In genomic region chr2:129256006-129256405, GRCm38 (mm10) we compare ENCODE assay signal across 1 mouse cellular context.
A peak's percentile ranks its signal among the peaks of the same experiment; 100 is the strongest.
TF ChIP-seq lines count a peak whose summit lies in the region.

No protein-coding gene starts in this region.

TF ChIP-seq in CH12.LX, 34 proteins besides CTCF, POLR2A, EP300 and RAD21 (continued from another document):
- TF ChIP-seq JUND (conservative IDR thresholded peaks at IDR 0.05; ENCODE audit: low read depth, low read length) (no peak), MAX (IDR thresholded peaks at IDR 0.05; ENCODE audit: low read length) (no peak), ETS1 (conservative IDR thresholded peaks at IDR 0.05; ENCODE audit: low read depth, low read length) (0 out of 2 replicates have a peak, but pooled peaks have one; percentile 21), MEF2A (IDR thresholded peaks at IDR 0.05; ENCODE audit: borderline replicate concordance, low read depth, low read length) (peak; percentile 58; the same call in 1 of the 2 replicates), ZNF384 (IDR thresholded peaks at IDR 0.05; ENCODE audit: low read depth, low read length) (no peak), NELFE (IDR thresholded peaks at IDR 0.05; ENCODE audit: low read depth, low read length) (no peak), MYC (IDR thresholded peaks at IDR 0.05; ENCODE audit: low read depth, low read length) (no peak), SMC3 (IDR thresholded peaks at IDR 0.05; ENCODE audit: low read depth, low read length) (no peak), UBTF (IDR thresholded peaks at IDR 0.05; ENCODE audit: low read depth, low read length) (no peak), ZMIZ1 (IDR thresholded peaks at IDR 0.05; ENCODE audit: low read depth, low read length) (no peak), JUN (IDR thresholded peaks at IDR 0.05; ENCODE audit: insufficient read depth, low read depth, low read length) (no peak), GABPA (IDR thresholded peaks at IDR 0.05; ENCODE audit: insufficient replicate concordance, low read depth, low read length) (no peak), ZC3H11A (IDR thresholded peaks at IDR 0.05; ENCODE audit: low read depth, low read length) (no peak), POLR2AphosphoS2 (IDR thresholded peaks at IDR 0.05; ENCODE audit: low read depth, low read length) (no peak), ZKSCAN1 (IDR thresholded peaks at IDR 0.05; ENCODE audit: borderline replicate concordance, low read depth, low read length) (no peak), E2F4 (IDR thresholded peaks at IDR 0.05; ENCODE audit: insufficient replicate concordance, low read depth, low read length) (no peak), HCFC1 (IDR thresholded peaks at IDR 0.05; ENCODE audit: low read depth, low read length) (no peak), MAFK (IDR thresholded peaks at IDR 0.05; ENCODE audit: insufficient replicate concordance, low read length) (no peak), USF2 (conservative IDR thresholded peaks at IDR 0.05; ENCODE audit: low read depth, low read length) (no peak), TBP (conservative IDR thresholded peaks at IDR 0.05; ENCODE audit: low read depth, low read length) (no peak), MAZ (IDR thresholded peaks at IDR 0.05; ENCODE audit: low read depth, low read length) (0 out of 2 replicates have a peak, but pooled peaks have one; percentile 46), USF1 (IDR thresholded peaks at IDR 0.05; ENCODE audit: low read depth, low read length) (no peak), RCOR1 (conservative IDR thresholded peaks at IDR 0.05; ENCODE audit: low read depth, low read length) (no peak), SIN3A (IDR thresholded peaks at IDR 0.05; ENCODE audit: low read length) (no peak), BHLHE40 (IDR thresholded peaks at IDR 0.05; ENCODE audit: low read depth, low read length) (0 out of 2 replicates have a peak, but pooled peaks have one; percentile 35), CHD1 (IDR thresholded peaks at IDR 0.05; ENCODE audit: low read depth, low read length) (no peak), ELF1 (IDR thresholded peaks at IDR 0.05; ENCODE audit: low read depth, low read length) (no peak), TCF12 (IDR thresholded peaks at IDR 0.05; ENCODE audit: low read depth, low read length) (0 out of 2 replicates have a peak, but pooled peaks have one; percentile 13), IRF4 (IDR thresholded peaks at IDR 0.05; ENCODE audit: low read depth, low read length) (peak; percentile 13; the same call in 1 of the 2 replicates), CHD2 (IDR thresholded peaks at IDR 0.05; ENCODE audit: low read length) (no peak), NRF1 (IDR thresholded peaks at IDR 0.05; ENCODE audit: low read depth, low read length) (no peak), PAX5 (IDR thresholded peaks at IDR 0.05; ENCODE audit: low read length) (no peak), KAT2A (IDR thresholded peaks at IDR 0.05; ENCODE audit: insufficient replicate concordance, low read length) (no peak)
